Mouse (Mus musculus): ENCODE measurements at regions not wholly inside any gene's neighbourhood (a gene's known extent, or its start where the extent isn't known, plus 50 kb on each side); places are given as distances from the start of the nearest gene placed in this dataset.

GRCm38 (mm10) chr16:52601068-52601829 lies 147.4 kb upstream of the Alcam start:
- no peaks in the 10 kb centered on the region for H3K9me3 ChIP-seq (replicated peaks)
- H3K4me3 ChIP-seq, result no peak overlapping the region
- H3K9ac ChIP-seq, result no peak overlapping the region
- no peak overlapping the region for H3K4me2 ChIP-seq
- 85% methylated on average over 8 of the region's 8 CpGs for WGBS
- ATAC-seq (ENCODE audit: insufficient number of reproducible peaks, low FRiP score), result no peak
- peaks cover 5% of the 10 kb centered on the region for H3K4me1 ChIP-seq (replicated peaks)
- no peaks in the 10 kb centered on the region for H3K36me3 ChIP-seq
- H3K27ac ChIP-seq (ENCODE audit: poor library complexity, severe bottlenecking), result no peak overlapping the region
- no peaks in the 10 kb centered on the region for H3K27me3 ChIP-seq (replicated peaks)

- no peak overlapping the region for H3K9ac ChIP-seq
- H3K27ac ChIP-seq (ENCODE audit: poor library complexity, severe bottlenecking), result 0 out of 2 replicates have a peak overlapping the region, but pooled peaks have one; percentile 4
- H3K27me3 ChIP-seq (replicated peaks), result no peaks in the 10 kb centered on the region
- WGBS, result 28% methylated on average over 1 of the region's 1 CpGs
- no peak overlapping the region for H3K4me3 ChIP-seq
- H3K4me2 ChIP-seq, result no peak overlapping the region
- H3K4me1 ChIP-seq (replicated peaks), result peaks cover 5% of the 10 kb centered on the region
- no peaks in the 10 kb centered on the region for H3K36me3 ChIP-seq
- no peaks in the 10 kb centered on the region for H3K9me3 ChIP-seq (replicated peaks)
- no peak for ATAC-seq (ENCODE audit: insufficient number of reproducible peaks, low FRiP score)
Observed at GRCm38 (mm10) chr16:52598232-52598631, 144.4 kb upstream of the Alcam start.

GRCm38 (mm10) chr16:52597181-52597580 lies 143.3 kb upstream of the Alcam start:
- ATAC-seq (ENCODE audit: insufficient number of reproducible peaks, low FRiP score), result no peak
- H3K27me3 ChIP-seq (replicated peaks), result no peaks in the 10 kb centered on the region
- WGBS, result 72% methylated on average over 7 of the region's 7 CpGs

GRCm38 (mm10) chr16:52588291-52588781 lies 134.5 kb upstream of the Alcam start:
- no peak overlapping the region for H3K4me2 ChIP-seq
- H3K27ac ChIP-seq (ENCODE audit: poor library complexity, severe bottlenecking), result no peak overlapping the region
- no peak for ATAC-seq (ENCODE audit: insufficient number of reproducible peaks, low FRiP score)
- 44% methylated on average over 1 of the region's 1 CpGs for WGBS
- H3K4me1 ChIP-seq (replicated peaks), result no peaks in the 10 kb centered on the region
- no peak overlapping the region for H3K4me3 ChIP-seq
- H3K9ac ChIP-seq, result no peak overlapping the region
- no peaks in the 10 kb centered on the region for H3K36me3 ChIP-seq
- no peaks in the 10 kb centered on the region for H3K9me3 ChIP-seq (replicated peaks)
- H3K27me3 ChIP-seq (replicated peaks), result no peaks in the 10 kb centered on the region

More at GRCm38 (mm10) chr16:52597181-52597580, 143.3 kb upstream of the Alcam start:
- Histone ChIP-seq H3K27ac (ENCODE audit: poor library complexity, severe bottlenecking) (no peak overlapping the region), H3K4me3 (no peak overlapping the region), H3K9me3 (replicated peaks) (no peaks in the 10 kb centered on the region), H3K4me1 (replicated peaks) (peaks cover 5% of the 10 kb centered on the region), H3K4me2 (no peak overlapping the region), H3K9ac (no peak overlapping the region), H3K36me3 (no peaks in the 10 kb centered on the region)

GRCm38 (mm10) chr16:52569078-52569477 lies 115.2 kb upstream of the Alcam start:
- no peaks in the 10 kb centered on the region for H3K36me3 ChIP-seq
- no peak overlapping the region for H3K27ac ChIP-seq (ENCODE audit: poor library complexity, severe bottlenecking)
- H3K9ac ChIP-seq, result no peak overlapping the region
- H3K9me3 ChIP-seq (replicated peaks), result no peaks in the 10 kb centered on the region
- no peaks in the 10 kb centered on the region for H3K4me1 ChIP-seq (replicated peaks)
- H3K4me2 ChIP-seq, result no peak overlapping the region
- H3K4me3 ChIP-seq, result no peak overlapping the region
- WGBS, result 81% methylated on average over 2 of the region's 2 CpGs
- no peak for ATAC-seq (ENCODE audit: insufficient number of reproducible peaks, low FRiP score)
- H3K27me3 ChIP-seq (replicated peaks), result no peaks in the 10 kb centered on the region

- 54% methylated on average over 1 of the region's 1 CpGs for WGBS
Observed at GRCm38 (mm10) chr16:52536278-52536677, 82.4 kb upstream of the Alcam start.

GRCm38 (mm10) chr16:52534601-52535000 lies 80.7 kb upstream of the Alcam start:
- no peak overlapping the region for H3K27ac ChIP-seq (ENCODE audit: poor library complexity, severe bottlenecking)
- H3K9ac ChIP-seq, result no peak overlapping the region
- no peak overlapping the region for H3K4me2 ChIP-seq
- H3K9me3 ChIP-seq (replicated peaks), result no peaks in the 10 kb centered on the region
- no peaks in the 10 kb centered on the region for H3K27me3 ChIP-seq (replicated peaks)
- H3K36me3 ChIP-seq, result no peaks in the 10 kb centered on the region
- H3K4me3 ChIP-seq, result no peak overlapping the region
- no peaks in the 10 kb centered on the region for H3K4me1 ChIP-seq (replicated peaks)
- no peak for ATAC-seq (ENCODE audit: insufficient number of reproducible peaks, low FRiP score)
- 61% methylated on average over 1 of the region's 1 CpGs for WGBS

More at GRCm38 (mm10) chr16:52536278-52536677, 82.4 kb upstream of the Alcam start:
- no peaks in the 10 kb centered on the region for H3K36me3 ChIP-seq
- H3K4me1 ChIP-seq (replicated peaks), result no peaks in the 10 kb centered on the region
- no peak for ATAC-seq (ENCODE audit: insufficient number of reproducible peaks, low FRiP score)
- H3K4me3 ChIP-seq, result no peak overlapping the region
- no peak overlapping the region for H3K27ac ChIP-seq (ENCODE audit: poor library complexity, severe bottlenecking)
- H3K27me3 ChIP-seq (replicated peaks), result no peaks in the 10 kb centered on the region
- H3K9me3 ChIP-seq (replicated peaks), result no peaks in the 10 kb centered on the region
- no peak overlapping the region for H3K4me2 ChIP-seq
- H3K9ac ChIP-seq, result no peak overlapping the region

- Histone ChIP-seq H3K4me3 (no peak overlapping the region), H3K27ac (ENCODE audit: poor library complexity, severe bottlenecking) (no peak overlapping the region), H3K27me3 (replicated peaks) (no peaks in the 10 kb centered on the region), H3K9me3 (replicated peaks) (no peaks in the 10 kb centered on the region), H3K4me2 (no peak overlapping the region), H3K4me1 (replicated peaks) (no peaks in the 10 kb centered on the region), H3K36me3 (no peaks in the 10 kb centered on the region), H3K9ac (no peak overlapping the region)
- no peak for ATAC-seq (ENCODE audit: insufficient number of reproducible peaks, low FRiP score)
- WGBS, result 70% methylated on average over 1 of the region's 1 CpGs
Observed at GRCm38 (mm10) chr16:52532475-52533083, 78.7 kb upstream of the Alcam start.

GRCm38 (mm10) chr16:52513546-52514409 lies 59.9 kb upstream of the Alcam start:
- Histone ChIP-seq H3K4me1 (replicated peaks) (no peaks in the 10 kb centered on the region), H3K4me2 (no peak overlapping the region), H3K4me3 (no peak overlapping the region), H3K9me3 (replicated peaks) (no peaks in the 10 kb centered on the region), H3K27me3 (replicated peaks) (no peaks in the 10 kb centered on the region), H3K36me3 (no peaks in the 10 kb centered on the region), H3K27ac (ENCODE audit: poor library complexity, severe bottlenecking) (no peak overlapping the region), H3K9ac (no peak overlapping the region)
- WGBS, result 70% methylated on average over 5 of the region's 5 CpGs
- no peak for ATAC-seq (ENCODE audit: insufficient number of reproducible peaks, low FRiP score)

GRCm38 (mm10) chr16:52508633-52509379 lies 54.9 kb upstream of the Alcam start:
- Histone ChIP-seq H3K4me1 (replicated peaks) (no peaks in the 10 kb centered on the region), H3K9me3 (replicated peaks) (no peaks in the 10 kb centered on the region), H3K27me3 (replicated peaks) (no peaks in the 10 kb centered on the region), H3K4me2 (no peak overlapping the region), H3K4me3 (no peak overlapping the region), H3K27ac (ENCODE audit: poor library complexity, severe bottlenecking) (no peak overlapping the region), H3K9ac (no peak overlapping the region), H3K36me3 (no peaks in the 10 kb centered on the region)
- no peak for ATAC-seq (ENCODE audit: insufficient number of reproducible peaks, low FRiP score)
- 55% methylated on average over 10 of the region's 10 CpGs for WGBS

All from heart, embryonic 12.5 days (tissue).